Mouse (Mus musculus): ENCODE measurements around the gene Rrad. TPM values are rescaled to one million over a fixed set of nuclear protein-coding genes. Genes with fewer than 3 reads are reported as not detected.

Rrad gene
- polyA plus RNA-seq, 1 experiment: 19.5 TPM

- no peaks in the 10 kb centered on the region for H3K4me1 ChIP-seq (ENCODE audit: control insufficient read depth, insufficient read depth, low read length)
- peak; percentile 47 for DNase-seq
- WGBS: 65% methylated on average over 6 of the region's 6 CpGs
- TF ChIP-seq CTCF (IDR thresholded peaks at IDR 0.05; ENCODE audit: insufficient read depth, low read length) (no peak), POLR2A (IDR thresholded peaks at IDR 0.05; ENCODE audit: borderline replicate concordance, extremely low read depth, low read depth, low read length) (no peak)
- no peak within 1 kb of the TSS for H3K4me3 ChIP-seq (replicated peaks; ENCODE audit: extremely low read depth, low read depth, low read length)
These were observed 7.0 kb downstream of the Rrad start, which contains the start of gene Cdh16 for GRCm38 (mm10) chr8:104624161-104624560. Gene Cdh16, minus strand, starts transcription at chr8:104624396.

DNA sequence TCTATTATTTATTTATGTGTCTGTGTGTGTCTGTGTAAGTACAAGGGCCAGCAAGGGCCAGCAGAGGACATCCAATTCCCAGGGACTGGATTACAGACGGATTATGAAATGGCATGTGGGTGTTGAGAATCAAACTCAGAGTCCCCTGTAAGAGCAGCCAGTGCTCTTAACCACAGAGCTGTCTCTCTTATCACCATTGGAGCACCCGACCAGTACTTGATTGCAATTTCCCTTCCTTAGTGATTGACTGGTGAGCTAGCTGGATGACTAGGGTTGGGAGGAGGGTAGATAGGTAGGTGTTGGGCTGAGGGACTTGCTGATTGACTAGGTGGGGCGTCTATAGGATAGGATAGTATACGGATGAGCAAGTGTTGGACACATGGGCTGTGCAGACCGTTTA lies 10.4 kb downstream of the Rrad start:
- TF ChIP-seq POLR2A (IDR thresholded peaks at IDR 0.05; ENCODE audit: borderline replicate concordance, extremely low read depth, low read depth, low read length) (no peak), CTCF (IDR thresholded peaks at IDR 0.05; ENCODE audit: insufficient read depth, low read length) (no peak)
- no peak for DNase-seq
- H3K4me3 ChIP-seq (replicated peaks; ENCODE audit: extremely low read depth, low read depth, low read length): no peak overlapping the region
- 69% methylated on average over 5 of the region's 5 CpGs for WGBS
- H3K4me1 ChIP-seq (ENCODE audit: control insufficient read depth, insufficient read depth, low read length): no peaks in the 10 kb centered on the region

GRCm38 (mm10) chr8:104613119-104613518 lies 18.0 kb downstream of the Rrad start:
- WGBS: 70% methylated on average over 4 of the region's 4 CpGs
- no peaks in the 10 kb centered on the region for H3K4me1 ChIP-seq (ENCODE audit: control insufficient read depth, insufficient read depth, low read length)

GRCm38 (mm10) chr8:104611613-104612012 lies 19.5 kb downstream of the Rrad start:
- TF ChIP-seq CTCF (IDR thresholded peaks at IDR 0.05; ENCODE audit: insufficient read depth, low read length) (no peak), POLR2A (IDR thresholded peaks at IDR 0.05; ENCODE audit: borderline replicate concordance, extremely low read depth, low read depth, low read length) (no peak)
- Histone ChIP-seq H3K4me1 (ENCODE audit: control insufficient read depth, insufficient read depth, low read length) (no peaks in the 10 kb centered on the region), H3K4me3 (replicated peaks; ENCODE audit: extremely low read depth, low read depth, low read length) (no peak overlapping the region)
- no peak for DNase-seq
- 25% methylated on average over 4 of the region's 4 CpGs for WGBS

More at GRCm38 (mm10) chr8:104613119-104613518, 18.0 kb downstream of the Rrad start:
- no peak for DNase-seq
- H3K4me3 ChIP-seq (replicated peaks; ENCODE audit: extremely low read depth, low read depth, low read length): no peak overlapping the region
- TF ChIP-seq POLR2A (IDR thresholded peaks at IDR 0.05; ENCODE audit: borderline replicate concordance, extremely low read depth, low read depth, low read length) (no peak), CTCF (IDR thresholded peaks at IDR 0.05; ENCODE audit: insufficient read depth, low read length) (no peak)

- no peak for DNase-seq
- no peaks in the 10 kb centered on the region for H3K4me1 ChIP-seq (ENCODE audit: control insufficient read depth, insufficient read depth, low read length)
- H3K4me3 ChIP-seq (replicated peaks; ENCODE audit: extremely low read depth, low read depth, low read length): no peak overlapping the region
- 69% methylated on average over 12 of the region's 12 CpGs for WGBS
- no peak for TF ChIP-seq POLR2A (IDR thresholded peaks at IDR 0.05; ENCODE audit: borderline replicate concordance, extremely low read depth, low read depth, low read length)
- no peak for TF ChIP-seq CTCF (IDR thresholded peaks at IDR 0.05; ENCODE audit: insufficient read depth, low read length)
These were observed 20.9 kb downstream of the Rrad start for GRCm38 (mm10) chr8:104610185-104610766.

DNA sequence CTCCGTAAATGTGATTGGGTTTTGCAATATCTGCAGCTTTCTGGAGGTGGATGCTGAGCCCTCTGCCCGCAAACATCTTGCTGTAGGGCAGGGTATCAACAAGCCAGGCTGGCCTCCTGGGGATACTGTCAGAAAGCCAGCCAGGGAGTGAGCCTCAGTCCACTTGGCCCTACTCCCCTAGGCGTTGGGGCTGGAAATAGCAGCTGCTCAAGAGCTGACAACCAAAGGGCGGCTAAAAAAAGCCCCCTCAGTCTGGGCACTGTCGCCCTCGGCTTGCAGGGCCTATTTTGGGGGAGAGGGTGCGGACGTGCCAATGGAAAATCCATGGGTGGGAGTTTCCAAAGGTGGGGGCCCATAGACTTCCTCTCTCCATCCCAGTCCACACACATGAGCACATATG lies 21.9 kb downstream of the Rrad start:
- no peak overlapping the region for H3K4me3 ChIP-seq (replicated peaks; ENCODE audit: extremely low read depth, low read depth, low read length)
- TF ChIP-seq CTCF (IDR thresholded peaks at IDR 0.05; ENCODE audit: insufficient read depth, low read length) (no peak), POLR2A (IDR thresholded peaks at IDR 0.05; ENCODE audit: borderline replicate concordance, extremely low read depth, low read depth, low read length) (no peak)
- no peak for DNase-seq
- no peaks in the 10 kb centered on the region for H3K4me1 ChIP-seq (ENCODE audit: control insufficient read depth, insufficient read depth, low read length)
- 68% methylated on average over 8 of the region's 8 CpGs for WGBS

- 65% methylated on average over 2 of the region's 2 CpGs for whole genome bisulfite sequencing
- Histone ChIP-seq H3K4me1 (ENCODE audit: control insufficient read depth, insufficient read depth, low read length) (no peaks in the 10 kb centered on the region), H3K4me3 (replicated peaks; ENCODE audit: extremely low read depth, low read depth, low read length) (no peak overlapping the region)
- DNase-seq: no peak
- no peak for TF ChIP-seq POLR2A (IDR thresholded peaks at IDR 0.05; ENCODE audit: borderline replicate concordance, extremely low read depth, low read depth, low read length)
- no peak for TF ChIP-seq CTCF (IDR thresholded peaks at IDR 0.05; ENCODE audit: insufficient read depth, low read length)
These were observed 23.2 kb downstream of the Rrad start for GRCm38 (mm10) chr8:104607944-104608343.

DNA sequence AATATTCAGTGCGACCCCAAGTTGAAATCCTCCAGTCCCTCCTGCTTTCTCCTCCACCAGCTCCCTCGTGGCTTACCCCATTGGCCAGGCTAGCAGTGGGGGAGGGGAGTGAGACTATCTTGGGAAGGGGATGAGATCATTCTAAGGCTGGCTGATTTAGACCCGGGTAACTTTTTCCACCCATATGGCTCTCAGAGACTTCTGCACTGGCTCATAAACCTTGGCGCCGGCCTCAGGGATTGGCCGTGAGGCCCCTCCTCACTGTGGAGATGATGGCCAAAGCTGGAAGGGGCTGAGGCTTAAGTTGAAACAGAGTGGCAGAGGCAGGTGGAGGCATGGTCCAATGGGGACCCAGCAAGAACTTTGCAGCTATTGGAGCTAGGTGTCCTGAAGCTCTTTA lies 24.8 kb downstream of the Rrad start:
- Histone ChIP-seq H3K4me1 (ENCODE audit: control insufficient read depth, insufficient read depth, low read length) (no peaks in the 10 kb centered on the region; the same call in 1 of the 2 replicates), H3K4me3 (replicated peaks; ENCODE audit: extremely low read depth, low read depth, low read length) (no peak overlapping the region)
- DNase-seq: no peak
- TF ChIP-seq POLR2A (IDR thresholded peaks at IDR 0.05; ENCODE audit: borderline replicate concordance, extremely low read depth, low read depth, low read length) (no peak), CTCF (IDR thresholded peaks at IDR 0.05; ENCODE audit: insufficient read depth, low read length) (no peak)
- 38% methylated on average over 6 of the region's 6 CpGs for WGBS

DNA sequence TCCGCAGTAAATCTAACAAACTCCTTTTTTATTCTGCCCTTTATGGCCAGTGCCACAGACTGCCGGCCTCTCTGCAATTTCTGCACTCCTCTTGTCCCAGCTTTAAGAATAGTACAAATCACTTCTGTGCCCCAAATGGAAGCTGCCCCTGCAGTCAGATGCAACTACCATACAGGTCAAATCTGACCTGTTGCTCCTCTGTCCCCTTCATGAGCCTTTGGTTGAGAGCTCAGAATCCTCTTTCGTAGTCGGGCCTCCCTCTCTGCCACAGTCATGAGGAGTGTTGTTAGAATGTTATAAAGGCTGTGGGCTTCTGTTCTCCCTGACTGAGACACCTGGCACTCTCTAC lies 27.9 kb downstream of the Rrad start:
- TF ChIP-seq POLR2A (IDR thresholded peaks at IDR 0.05; ENCODE audit: borderline replicate concordance, extremely low read depth, low read depth, low read length) (no peak), CTCF (IDR thresholded peaks at IDR 0.05; ENCODE audit: insufficient read depth, low read length) (no peak)
- H3K4me3 ChIP-seq (replicated peaks; ENCODE audit: extremely low read depth, low read depth, low read length): no peak overlapping the region
- WGBS: 69% methylated on average over 4 of the region's 4 CpGs
- no peak for DNase-seq
- H3K4me1 ChIP-seq (ENCODE audit: control insufficient read depth, insufficient read depth, low read length): no peaks in the 10 kb centered on the region; the same call in 1 of the 2 replicates

GRCm38 (mm10) chr8:104602468-104603244 lies 28.5 kb downstream of the Rrad start:
- TF ChIP-seq CTCF (IDR thresholded peaks at IDR 0.05; ENCODE audit: insufficient read depth, low read length) (peak; percentile 99), POLR2A (IDR thresholded peaks at IDR 0.05; ENCODE audit: borderline replicate concordance, extremely low read depth, low read depth, low read length) (no peak)
- H3K4me3 ChIP-seq (replicated peaks; ENCODE audit: extremely low read depth, low read depth, low read length): no peak overlapping the region
- 23% methylated on average over 21 of the region's 21 CpGs for WGBS
- no peaks in the 10 kb centered on the region; the same call in 1 of the 2 replicates for H3K4me1 ChIP-seq (ENCODE audit: control insufficient read depth, insufficient read depth, low read length)
- DNase-seq: peak; percentile 63

All from lung, adult 2 months (tissue).